Mouse (Mus musculus): ENCODE data around the gene Filip1. TPM values are rescaled to one million over a fixed set of nuclear protein-coding genes. Genes with fewer than 3 reads are reported as not detected.

Filip1 gene
- polyA plus RNA-seq, 2 experiments: 0.29 to 0.37 TPM

GRCm38 (mm10) chr9:79989061-79989460 is 23.6 kb downstream of the Filip1 start:
- Histone ChIP-seq H3K27ac (no peak overlapping the region), H3K36me3 (replicated peaks; ENCODE audit: control insufficient read depth, insufficient read depth, low read depth) (no peaks in the 10 kb centered on the region), H3K4me3 (ENCODE audit: insufficient read depth in 1 of 2, low read depth in 2 of 2, low read length in 2 of 2) (no peak overlapping the region), H3K4me2 (ENCODE audit: low read depth) (no peak overlapping the region), H3K9me3 (ENCODE audit: control insufficient read depth, low read length) (no peaks in the 10 kb centered on the region), H3K4me1 (replicated peaks; ENCODE audit: control insufficient read depth in 2 of 2, insufficient read depth in 2 of 2, low read length in 1 of 2) (no peaks in the 10 kb centered on the region), H3K27me3 (ENCODE audit: control insufficient read depth, insufficient read depth, low read length) (no peaks in the 10 kb centered on the region), H3K9ac (replicated peaks) (no peak overlapping the region)
- 36% methylated on average over 1 of the region's 1 CpGs for WGBS (ENCODE audit: insufficient replicate concordance)
- ATAC-seq (ENCODE audit: insufficient read depth) (no peak), DNase-seq (ENCODE audit: low read depth in 3 of 3, low spot score in 3 of 3) (no peak)
- TF ChIP-seq CTCF (IDR thresholded peaks at IDR 0.05; ENCODE audit: low read depth) (no peak), EP300 (IDR thresholded peaks at IDR 0.05; ENCODE audit: low read depth) (no peak)

- TF ChIP-seq CTCF (IDR thresholded peaks at IDR 0.05; ENCODE audit: low read depth) (no peak), EP300 (IDR thresholded peaks at IDR 0.05; ENCODE audit: low read depth) (no peak)
- Histone ChIP-seq H3K4me2 (ENCODE audit: low read depth) (no peak overlapping the region), H3K27me3 (ENCODE audit: control insufficient read depth, insufficient read depth, low read length) (no peaks in the 10 kb centered on the region), H3K27ac (no peak overlapping the region), H3K36me3 (replicated peaks; ENCODE audit: control insufficient read depth, insufficient read depth, low read depth) (no peaks in the 10 kb centered on the region), H3K9me3 (ENCODE audit: control insufficient read depth, low read length) (no peaks in the 10 kb centered on the region), H3K4me3 (ENCODE audit: insufficient read depth in 1 of 2, low read depth in 2 of 2, low read length in 2 of 2) (no peak overlapping the region), H3K9ac (replicated peaks) (no peak overlapping the region), H3K4me1 (replicated peaks; ENCODE audit: control insufficient read depth in 2 of 2, insufficient read depth in 2 of 2, low read length in 1 of 2) (0 out of 4 replicates have a peak, but pooled peaks cover 0 to 1% of the 10 kb centered on the region in 2 experiments)
- DNase-seq (ENCODE audit: low read depth in 3 of 3, low spot score in 3 of 3): no peak
- 70% methylated on average over 10 of the region's 10 CpGs for WGBS (ENCODE audit: insufficient replicate concordance)
- no peak for ATAC-seq (ENCODE audit: insufficient read depth)
Observed at GRCm38 (mm10) chr9:79983244-79983643, 29.4 kb downstream of the Filip1 start.

GRCm38 (mm10) chr9:79979274-79979673 is 33.4 kb downstream of the Filip1 start:
- Histone ChIP-seq H3K9ac (replicated peaks) (no peak overlapping the region), H3K9me3 (ENCODE audit: control insufficient read depth, low read length) (no peaks in the 10 kb centered on the region), H3K36me3 (replicated peaks; ENCODE audit: control insufficient read depth, insufficient read depth, low read depth) (no peaks in the 10 kb centered on the region), H3K27ac (no peak overlapping the region), H3K4me2 (ENCODE audit: low read depth) (no peak overlapping the region), H3K4me3 (ENCODE audit: insufficient read depth in 1 of 2, low read depth in 2 of 2, low read length in 2 of 2) (no peak overlapping the region), H3K4me1 (replicated peaks; ENCODE audit: control insufficient read depth in 2 of 2, insufficient read depth in 2 of 2, low read length in 1 of 2) (0 out of 4 replicates have a peak, but pooled peaks cover 0 to 2% of the 10 kb centered on the region in 2 experiments), H3K27me3 (ENCODE audit: control insufficient read depth, insufficient read depth, low read length) (no peaks in the 10 kb centered on the region)
- WGBS (ENCODE audit: insufficient replicate concordance): 72% methylated on average over 2 of the region's 2 CpGs
- DNase-seq (ENCODE audit: low read depth in 3 of 3, low spot score in 3 of 3): no peak
- no peak for ATAC-seq (ENCODE audit: insufficient read depth)
- TF ChIP-seq CTCF (IDR thresholded peaks at IDR 0.05; ENCODE audit: low read depth) (no peak), EP300 (IDR thresholded peaks at IDR 0.05; ENCODE audit: low read depth) (no peak)

GRCm38 (mm10) chr9:79978228-79979024 is 34.2 kb downstream of the Filip1 start:
- WGBS (ENCODE audit: insufficient replicate concordance): 40% methylated on average over 12 of the region's 12 CpGs
- H3K27me3 ChIP-seq (ENCODE audit: control insufficient read depth, insufficient read depth, low read length): no peaks in the 10 kb centered on the region
- ATAC-seq (ENCODE audit: insufficient read depth): no peak
- H3K4me2 ChIP-seq (ENCODE audit: low read depth): no peak overlapping the region; the same call in 1 of the 2 replicates
- H3K36me3 ChIP-seq (replicated peaks; ENCODE audit: control insufficient read depth, insufficient read depth, low read depth): no peaks in the 10 kb centered on the region
- H3K9ac ChIP-seq (replicated peaks): no peak overlapping the region
- no peak overlapping the region for H3K27ac ChIP-seq
- DNase-seq (ENCODE audit: low read depth in 3 of 3, low spot score in 3 of 3): no peak
- no peak overlapping the region for H3K4me3 ChIP-seq (ENCODE audit: insufficient read depth in 1 of 2, low read depth in 2 of 2, low read length in 2 of 2)
- no peaks in the 10 kb centered on the region for H3K9me3 ChIP-seq (ENCODE audit: control insufficient read depth, low read length)
- TF ChIP-seq EP300 (IDR thresholded peaks at IDR 0.05; ENCODE audit: low read depth) (no peak), CTCF (IDR thresholded peaks at IDR 0.05; ENCODE audit: low read depth) (no peak)
- H3K4me1 ChIP-seq (replicated peaks; ENCODE audit: control insufficient read depth in 2 of 2, insufficient read depth in 2 of 2, low read length in 1 of 2): 0 out of 4 replicates have a peak, but pooled peaks cover 0 to 2% of the 10 kb centered on the region in 2 experiments

GRCm38 (mm10) chr9:79977549-79977971 is 35.1 kb downstream of the Filip1 start:
- 1% methylated on average over 13 of the region's 13 CpGs for WGBS (ENCODE audit: insufficient replicate concordance)
- TF ChIP-seq EP300 (IDR thresholded peaks at IDR 0.05; ENCODE audit: low read depth): no peak
- TF ChIP-seq CTCF (IDR thresholded peaks at IDR 0.05; ENCODE audit: low read depth): no peak
- no peaks in the 10 kb centered on the region for H3K27me3 ChIP-seq (ENCODE audit: control insufficient read depth, insufficient read depth, low read length)
- DNase-seq (ENCODE audit: low read depth in 3 of 3, low spot score in 3 of 3): no peak
- H3K36me3 ChIP-seq (replicated peaks; ENCODE audit: control insufficient read depth, insufficient read depth, low read depth): no peaks in the 10 kb centered on the region
- H3K9me3 ChIP-seq (ENCODE audit: control insufficient read depth, low read length): no peaks in the 10 kb centered on the region
- H3K9ac ChIP-seq (replicated peaks): no peak overlapping the region
- 0 out of 4 replicates have a peak, but pooled peaks cover 0 to 2% of the 10 kb centered on the region in 2 experiments for H3K4me1 ChIP-seq (replicated peaks; ENCODE audit: control insufficient read depth in 2 of 2, insufficient read depth in 2 of 2, low read length in 1 of 2)
- peak overlapping the region in 1 of 2 experiments; percentile 16; a peak in 1 of 4 replicates for H3K4me3 ChIP-seq (ENCODE audit: insufficient read depth in 1 of 2, low read depth in 2 of 2, low read length in 2 of 2)
- H3K4me2 ChIP-seq (ENCODE audit: low read depth): peak overlapping the region; percentile 16
- no peak for ATAC-seq (ENCODE audit: insufficient read depth)
- H3K27ac ChIP-seq: no peak overlapping the region
